Mouse (Mus musculus): ENCODE results near the gene Kif3b. TPM values are rescaled to one million over a fixed set of nuclear protein-coding genes. Genes with fewer than 3 reads are reported as not detected.
A peak's percentile ranks its signal among the peaks of the same experiment; 100 is the strongest.
"Not testable (repeated sequence)": the region's sequence is repeated elsewhere in the genome, so short reads cannot be mapped to it uniquely, and the experiment has no call there.

The Kif3b gene
- total RNA-seq (2021), result 1 to 10 TPM; 4.4 to 4.9 TPM
- long read RNA-seq, experiment 1, partial matches to known transcripts, result 1 of 2 reads
- long read RNA-seq, experiment 1, other reads (novel, unspliced or antisense), result 1 of 2 reads
- long read RNA-seq, experiment 2, result 0 reads

- peak; percentile 87 for DNase-seq
- intact Hi-C loops (cut with DNase I; ENCODE audit: low total_unique reads), result no loop called here
Observed at GRCm38 (mm10) chr2:153290938-153291928, at the start of gene Kif3b. Gene Kif3b, plus strand, starts transcription at chr2:153291413.

- intact Hi-C loops (cut with DNase I; ENCODE audit: low total_unique reads), result no loop called here
- no peak for DNase-seq
Observed at GRCm38 (mm10) chr2:153242156-153242555, 49.1 kb upstream of the Kif3b start.

GRCm38 (mm10) chr2:153249751-153250150 is 41.5 kb upstream of the Kif3b start:
- no peak for DNase-seq
- intact Hi-C loops (cut with DNase I; ENCODE audit: low total_unique reads), result no loop called here

- no peak for DNase-seq
- intact Hi-C loops (cut with DNase I; ENCODE audit: low total_unique reads), result no loop called here
Observed at GRCm38 (mm10) chr2:153256604-153257003, 34.6 kb upstream of the Kif3b start.

GRCm38 (mm10) chr2:153259030-153259863 is 32.0 kb upstream of the Kif3b start:
- intact Hi-C loops (cut with DNase I; ENCODE audit: low total_unique reads), result no loop called here
- DNase-seq, result no peak

GRCm38 (mm10) chr2:153259864-153260674 is 31.1 kb upstream of the Kif3b start:
- intact Hi-C loops (cut with DNase I; ENCODE audit: low total_unique reads), result no loop called here
- DNase-seq, result no peak

GRCm38 (mm10) chr2:153263053-153263452 is 28.2 kb upstream of the Kif3b start:
- intact Hi-C loops (cut with DNase I; ENCODE audit: low total_unique reads), result no loop called here
- DNase-seq, result no peak

- intact Hi-C loops (cut with DNase I; ENCODE audit: low total_unique reads), result no loop called here
- DNase-seq, result no peak
Observed at GRCm38 (mm10) chr2:153267331-153267730, 23.9 kb upstream of the Kif3b start.

- intact Hi-C loops (cut with DNase I; ENCODE audit: low total_unique reads); DNase-seq: not testable (repeated sequence)
Observed at GRCm38 (mm10) chr2:153270231-153270915, 20.8 kb upstream of the Kif3b start.

- DNase-seq; intact Hi-C loops (cut with DNase I; ENCODE audit: low total_unique reads): not testable (repeated sequence)
Observed at GRCm38 (mm10) chr2:153274200-153274918, 16.9 kb upstream of the Kif3b start.

- intact Hi-C loops (cut with DNase I; ENCODE audit: low total_unique reads), result no loop called here
- no peak for DNase-seq
Observed at GRCm38 (mm10) chr2:153274919-153275247, 16.3 kb upstream of the Kif3b start.

- DNase-seq; intact Hi-C loops (cut with DNase I; ENCODE audit: low total_unique reads): not testable (repeated sequence)
Observed at GRCm38 (mm10) chr2:153275577-153275976, 15.6 kb upstream of the Kif3b start.

- no peak for DNase-seq
- intact Hi-C loops (cut with DNase I; ENCODE audit: low total_unique reads), result no loop called here
Observed at GRCm38 (mm10) chr2:153276440-153276839, 14.8 kb upstream of the Kif3b start.

- intact Hi-C loops (cut with DNase I; ENCODE audit: low total_unique reads); DNase-seq: not testable (repeated sequence)
Observed at GRCm38 (mm10) chr2:153276846-153277245, 14.4 kb upstream of the Kif3b start.

- DNase-seq, result no peak
- intact Hi-C loops (cut with DNase I; ENCODE audit: low total_unique reads), result no loop called here
Observed at GRCm38 (mm10) chr2:153278357-153278756, 12.9 kb upstream of the Kif3b start.

- no peak for DNase-seq
- intact Hi-C loops (cut with DNase I; ENCODE audit: low total_unique reads), result no loop called here
Observed at GRCm38 (mm10) chr2:153283919-153284318, 7.3 kb upstream of the Kif3b start.

GRCm38 (mm10) chr2:153286524-153286923 is 4.7 kb upstream of the Kif3b start:
- intact Hi-C loops (cut with DNase I; ENCODE audit: low total_unique reads), result no loop called here
- DNase-seq, result no peak

GRCm38 (mm10) chr2:153287835-153288234 is 3.4 kb upstream of the Kif3b start:
- intact Hi-C loops (cut with DNase I; ENCODE audit: low total_unique reads), result no loop called here

More at GRCm38 (mm10) chr2:153287835-153288234, 3.4 kb upstream of the Kif3b start:
- no peak for DNase-seq
